Mouse (Mus musculus): Measurements from ENCODE around the gene Wipf1. TPM values are rescaled to one million over a fixed set of nuclear protein-coding genes. Genes with fewer than 3 reads are reported as not detected.
"Not testable (repeated sequence)": the region's sequence is repeated elsewhere in the genome, so short reads cannot be mapped to it uniquely, and the experiment has no call there.

The Wipf1 gene
- 10 to 100 TPM in 2 of 4 experiments, 1 to 10 TPM in 2; 8.4 to 18.7 (median 13.2) TPM for total RNA-seq (2022)

- peak in 1 of 2 experiments; percentile 65 for DNase-seq (ENCODE audit: low spot score in 2 of 2)
Observed at GRCm38 (mm10) chr2:73529356-73530330, at the start of gene Wipf1. TSS of gene Wipf1 (minus strand) at chr2:73529734.

- DNase-seq (ENCODE audit: low spot score in 2 of 2): no peak
Observed at GRCm38 (mm10) chr2:73579168-73579567, 49.6 kb upstream of the Wipf1 start.

GRCm38 (mm10) chr2:73574418-73574817, 44.9 kb upstream of the Wipf1 start:
- DNase-seq (ENCODE audit: low spot score in 2 of 2): no peak

- no peak for DNase-seq (ENCODE audit: low spot score in 2 of 2)
Observed at GRCm38 (mm10) chr2:73573556-73573955, 44.0 kb upstream of the Wipf1 start.

- peak; percentile 94 for DNase-seq (ENCODE audit: low spot score in 2 of 2)
Observed at GRCm38 (mm10) chr2:73572539-73573372, 43.2 kb upstream of the Wipf1 start.

GRCm38 (mm10) chr2:73571901-73572300, 42.4 kb upstream of the Wipf1 start:
- DNase-seq (ENCODE audit: low spot score in 2 of 2): no peak

- no peak for DNase-seq (ENCODE audit: low spot score in 2 of 2)
Observed at GRCm38 (mm10) chr2:73571304-73571703, 41.8 kb upstream of the Wipf1 start.

- peak in 1 of 2 experiments; percentile 57 for DNase-seq (ENCODE audit: low spot score in 2 of 2)
Observed at GRCm38 (mm10) chr2:73566989-73567605, 37.6 kb upstream of the Wipf1 start.

- no peak for DNase-seq (ENCODE audit: low spot score in 2 of 2)
Observed at GRCm38 (mm10) chr2:73566162-73566561, 36.6 kb upstream of the Wipf1 start.

GRCm38 (mm10) chr2:73563690-73564089, 34.2 kb upstream of the Wipf1 start:
- DNase-seq (ENCODE audit: low spot score in 2 of 2): no peak

GRCm38 (mm10) chr2:73562656-73563055, 33.1 kb upstream of the Wipf1 start:
- no peak for DNase-seq (ENCODE audit: low spot score in 2 of 2)

GRCm38 (mm10) chr2:73561665-73562063, 32.1 kb upstream of the Wipf1 start:
- DNase-seq (ENCODE audit: low spot score in 2 of 2): no peak

- no peak for DNase-seq (ENCODE audit: low spot score in 2 of 2)
Observed at GRCm38 (mm10) chr2:73560899-73561664, 31.5 kb upstream of the Wipf1 start.

GRCm38 (mm10) chr2:73560445-73560844, 30.9 kb upstream of the Wipf1 start:
- no peak for DNase-seq (ENCODE audit: low spot score in 2 of 2)

GRCm38 (mm10) chr2:73557956-73558355, 28.4 kb upstream of the Wipf1 start:
- DNase-seq (ENCODE audit: low spot score in 2 of 2): no peak

- DNase-seq (ENCODE audit: low spot score in 2 of 2): not testable (repeated sequence)
Observed at GRCm38 (mm10) chr2:73557061-73557460, 27.5 kb upstream of the Wipf1 start.

GRCm38 (mm10) chr2:73554389-73554788, 24.9 kb upstream of the Wipf1 start:
- DNase-seq (ENCODE audit: low spot score in 2 of 2): no peak

- DNase-seq (ENCODE audit: low spot score in 2 of 2): no peak
Observed at GRCm38 (mm10) chr2:73552926-73553325, 23.4 kb upstream of the Wipf1 start.

GRCm38 (mm10) chr2:73550725-73551124, 21.2 kb upstream of the Wipf1 start:
- peak in 1 of 2 experiments; percentile 41 for DNase-seq (ENCODE audit: low spot score in 2 of 2)

GRCm38 (mm10) chr2:73548542-73548941, 19.0 kb upstream of the Wipf1 start:
- no peak for DNase-seq (ENCODE audit: low spot score in 2 of 2)

GRCm38 (mm10) chr2:73547256-73547655, 17.7 kb upstream of the Wipf1 start:
- no peak for DNase-seq (ENCODE audit: low spot score in 2 of 2)
